Mouse (Mus musculus) adrenal gland, adult (tissue): ENCODE measurements around the gene Cnr1.

Source experiments
- DNase-seq, 2 experiments: peaks; one replicate each; pipeline ENCODE4 v3.0.0; 2022 to 2023; ENCODE audit warnings: low spot score in 1 of 2; ENCODE audit not compliant: inconsistent age in 2 of 2

Cnr1 gene

GRCm38 (mm10) chr4:33928450-33928849 lies 4.1 kb downstream of the Cnr1 start:
- DNase-seq, result no peak

- DNase-seq, result no peak
These were observed 7.0 kb downstream of the Cnr1 start for GRCm38 (mm10) chr4:33931347-33931746.

GRCm38 (mm10) chr4:33941557-33941956 lies 17.2 kb downstream of the Cnr1 start:
- no peak for DNase-seq

DNA sequence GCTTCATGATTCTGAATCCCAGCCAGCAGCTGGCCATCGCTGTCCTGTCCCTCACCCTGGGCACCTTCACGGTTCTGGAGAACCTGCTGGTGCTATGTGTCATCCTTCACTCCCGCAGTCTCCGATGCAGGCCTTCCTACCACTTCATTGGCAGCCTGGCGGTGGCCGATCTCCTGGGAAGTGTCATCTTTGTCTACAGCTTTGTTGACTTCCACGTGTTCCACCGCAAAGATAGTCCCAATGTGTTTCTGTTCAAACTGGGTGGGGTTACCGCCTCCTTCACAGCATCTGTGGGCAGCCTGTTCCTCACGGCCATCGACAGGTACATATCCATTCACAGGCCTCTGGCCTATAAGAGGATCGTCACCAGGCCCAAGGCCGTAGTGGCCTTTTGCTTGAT lies 19.5 kb downstream of the Cnr1 start:
- no peak for DNase-seq

DNA sequence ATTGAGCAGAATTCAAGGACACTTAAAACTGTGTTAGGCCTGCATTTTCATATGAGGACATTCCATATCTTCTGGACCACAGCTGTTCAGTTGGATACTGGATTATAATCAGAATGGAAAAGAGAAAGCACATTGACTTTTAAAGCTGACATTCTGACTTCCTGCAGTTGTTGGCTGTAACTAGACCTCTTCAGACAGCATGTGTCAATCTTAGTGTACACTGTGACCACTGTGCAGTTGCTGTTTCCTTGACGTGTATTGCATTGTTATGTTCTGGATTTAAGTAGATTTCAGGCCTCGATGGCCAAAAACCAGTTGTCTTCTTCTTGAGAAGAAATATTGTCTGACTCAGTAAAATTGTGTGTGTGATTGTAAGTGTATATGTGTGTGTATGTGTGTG lies 21.3 kb downstream of the Cnr1 start:
- no peak for DNase-seq

GRCm38 (mm10) chr4:33947584-33947983 lies 23.2 kb downstream of the Cnr1 start:
- DNase-seq, result no peak

- DNase-seq, result no peak
These were observed 33.0 kb downstream of the Cnr1 start for GRCm38 (mm10) chr4:33957398-33957797.

DNA sequence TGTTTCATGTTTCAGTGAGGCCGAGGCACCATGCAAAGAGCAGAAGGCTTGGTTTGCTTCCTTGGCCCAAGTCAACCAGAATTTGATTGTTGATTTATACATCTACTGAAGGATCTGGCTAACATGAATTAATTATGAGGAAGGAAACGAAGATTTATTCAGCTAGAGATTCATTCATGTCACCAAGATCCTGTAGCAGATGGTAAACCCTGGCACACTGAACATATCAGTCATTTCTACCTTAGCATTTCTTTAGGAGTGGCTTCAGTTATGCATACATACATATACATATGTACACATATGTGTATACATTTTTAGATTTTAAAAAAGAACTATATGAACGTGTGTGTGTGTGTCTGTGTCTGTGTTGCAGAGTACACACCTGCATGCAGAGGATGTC lies 34.1 kb downstream of the Cnr1 start:
- DNase-seq, result no peak

DNA sequence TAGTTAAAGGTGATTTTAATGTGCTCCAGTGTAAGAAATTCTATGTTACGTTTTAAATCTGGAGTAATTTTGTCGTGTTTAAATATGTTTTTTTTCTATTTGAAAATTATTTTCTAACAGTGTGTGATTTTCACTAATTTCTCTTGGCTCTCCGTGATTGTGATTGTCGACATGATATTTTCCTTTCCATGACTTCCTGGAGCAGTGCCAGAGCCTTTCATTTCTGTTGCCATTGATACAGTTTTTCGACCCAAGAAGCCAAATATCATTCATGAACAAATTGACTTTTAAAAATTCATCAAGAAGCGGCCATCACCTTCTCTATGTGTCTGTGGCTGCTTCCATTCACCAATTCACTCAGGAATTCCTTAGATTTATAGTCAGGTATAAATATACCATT lies 35.4 kb downstream of the Cnr1 start:
- no peak for DNase-seq

DNA sequence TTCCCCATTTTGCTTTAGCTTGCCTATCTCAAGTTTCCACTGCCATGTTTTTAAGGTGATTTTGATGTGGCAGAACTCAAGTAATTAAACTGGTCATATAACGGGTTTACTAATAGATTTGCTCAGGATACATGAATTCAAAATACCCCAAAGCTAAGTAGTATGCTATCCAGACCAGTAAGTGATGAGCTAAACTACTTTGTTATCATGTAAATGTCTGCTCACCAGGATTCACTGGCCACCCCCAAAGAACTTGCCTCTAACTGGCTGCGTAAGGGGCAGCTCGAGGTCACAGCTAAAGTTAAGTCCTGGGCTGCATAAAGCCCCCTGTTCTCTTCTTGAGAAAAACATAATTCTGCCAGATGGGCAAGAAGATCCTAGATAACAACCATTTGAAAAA lies 46.3 kb downstream of the Cnr1 start:
- no peak for DNase-seq

GRCm38 (mm10) chr4:33988466-33989089 lies 64.2 kb downstream of the Cnr1 start:
- DNase-seq, result no peak

GRCm38 (mm10) chr4:33992687-33993086 lies 68.3 kb downstream of the Cnr1 start:
- no peak for DNase-seq

GRCm38 (mm10) chr4:33996382-33996781 lies 72.0 kb downstream of the Cnr1 start:
- DNase-seq, result no peak
